Mouse (Mus musculus): Measurements from ENCODE around the gene Cd151. TPM values are rescaled to one million over a fixed set of nuclear protein-coding genes. Genes with fewer than 3 reads are reported as not detected.
A peak's percentile ranks its signal among the peaks of the same experiment; 100 is the strongest.
"Not testable (repeated sequence)": the region's sequence is repeated elsewhere in the genome, so short reads cannot be mapped to it uniquely, and the experiment has no call there.

The Cd151 gene
- polyA plus RNA-seq, 1 experiment from 2014 or later = 49.6 TPM

GRCm38 (mm10) chr7:141441460-141441859 lies 25.7 kb upstream of the Cd151 start:
- Histone ChIP-seq H3K4me3 (ENCODE audit: low read depth, low read length) (no peak overlapping the region), H3K4me1 (ENCODE audit: control insufficient read depth, insufficient read depth, low read length) (peaks cover 13% of the 10 kb centered on the region; the same call in 1 of the 2 replicates), H3K4me2 (ENCODE audit: low read depth, low read length) (no peak overlapping the region), H3K9me3 (ENCODE audit: control insufficient read depth, low read length) (no peaks in the 10 kb centered on the region), H3K9ac (replicated peaks; ENCODE audit: low read depth, low read length) (no peak overlapping the region), H3K36me3 (ENCODE audit: control insufficient read depth, insufficient read depth, low read length) (no peaks in the 10 kb centered on the region), H3K27me3 (ENCODE audit: control insufficient read depth, insufficient read depth, low read length) (no peaks in the 10 kb centered on the region), H3K27ac (ENCODE audit: low read depth, low read length) (no peak overlapping the region)
- no peak for ATAC-seq (ENCODE audit: low read depth)
- 96% methylated on average over 9 of the region's 9 CpGs for WGBS

- Histone ChIP-seq H3K36me3 (ENCODE audit: control insufficient read depth, insufficient read depth, low read length) (no peaks in the 10 kb centered on the region), H3K27me3 (ENCODE audit: control insufficient read depth, insufficient read depth, low read length) (no peaks in the 10 kb centered on the region), H3K4me2 (ENCODE audit: low read depth, low read length) (no peak overlapping the region), H3K27ac (ENCODE audit: low read depth, low read length) (no peak overlapping the region), H3K4me1 (ENCODE audit: control insufficient read depth, insufficient read depth, low read length) (peaks cover 9% of the 10 kb centered on the region; the same call in 1 of the 2 replicates), H3K9ac (replicated peaks; ENCODE audit: low read depth, low read length) (no peak overlapping the region), H3K4me3 (ENCODE audit: low read depth, low read length) (no peak overlapping the region), H3K9me3 (ENCODE audit: control insufficient read depth, low read length) (no peaks in the 10 kb centered on the region)
- no peak for ATAC-seq (ENCODE audit: low read depth)
- 94% methylated on average over 13 of the region's 13 CpGs for WGBS
Observed at GRCm38 (mm10) chr7:141442199-141442598, 25.0 kb upstream of the Cd151 start.

DNA sequence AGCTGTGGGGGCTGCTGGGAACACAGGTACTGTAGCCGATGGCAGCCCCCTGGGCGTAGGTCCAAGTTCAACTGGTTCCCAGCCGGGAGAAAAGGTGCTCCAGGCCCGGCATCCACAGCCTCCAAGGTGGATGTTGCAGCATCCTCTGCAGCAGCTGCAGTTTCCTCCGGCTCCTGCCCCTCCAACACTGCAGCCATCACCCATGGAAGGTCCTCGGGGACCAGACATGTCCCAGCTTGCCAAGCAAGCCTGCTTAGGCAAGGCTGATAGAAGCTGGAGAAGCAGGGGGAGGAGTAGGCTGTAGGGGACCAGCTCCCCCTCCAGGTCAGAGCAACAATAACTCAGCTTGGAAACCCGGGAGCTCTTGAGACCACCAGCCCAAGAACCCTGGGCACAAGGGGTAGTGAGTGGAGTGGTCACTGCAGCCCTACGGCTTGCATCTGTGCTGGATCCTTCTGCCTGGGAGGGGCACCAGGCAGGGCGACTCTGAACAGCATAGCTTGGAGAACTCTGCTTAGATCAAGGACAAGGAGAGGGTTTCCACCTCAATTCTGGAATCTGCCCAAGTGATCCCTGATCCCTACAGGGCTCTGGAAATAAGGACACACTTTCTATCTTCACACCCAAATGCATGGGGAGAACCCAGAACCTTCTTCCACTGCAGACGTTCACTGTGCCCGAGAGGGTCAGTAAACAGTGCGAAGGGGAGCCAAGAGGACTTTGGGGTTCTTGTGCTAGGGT lies 23.9 kb upstream of the Cd151 start:
- H3K36me3 ChIP-seq (ENCODE audit: control insufficient read depth, insufficient read depth, low read length) = no peaks in the 10 kb centered on the region
- peak overlapping the region; percentile 0; the same call in 1 of the 2 replicates for H3K9ac ChIP-seq (replicated peaks; ENCODE audit: low read depth, low read length)
- no peak for ATAC-seq (ENCODE audit: low read depth)
- peak overlapping the region; percentile 15 for H3K4me3 ChIP-seq (ENCODE audit: low read depth, low read length)
- no peaks in the 10 kb centered on the region for H3K9me3 ChIP-seq (ENCODE audit: control insufficient read depth, low read length)
- peak overlapping the region; percentile 51 for H3K4me2 ChIP-seq (ENCODE audit: low read depth, low read length)
- 31% methylated on average over 12 of the region's 12 CpGs for WGBS
- peaks cover 11% of the 10 kb centered on the region; the same call in 1 of the 2 replicates for H3K4me1 ChIP-seq (ENCODE audit: control insufficient read depth, insufficient read depth, low read length)
- no peaks in the 10 kb centered on the region for H3K27me3 ChIP-seq (ENCODE audit: control insufficient read depth, insufficient read depth, low read length)
- no peak overlapping the region for H3K27ac ChIP-seq (ENCODE audit: low read depth, low read length)

DNA sequence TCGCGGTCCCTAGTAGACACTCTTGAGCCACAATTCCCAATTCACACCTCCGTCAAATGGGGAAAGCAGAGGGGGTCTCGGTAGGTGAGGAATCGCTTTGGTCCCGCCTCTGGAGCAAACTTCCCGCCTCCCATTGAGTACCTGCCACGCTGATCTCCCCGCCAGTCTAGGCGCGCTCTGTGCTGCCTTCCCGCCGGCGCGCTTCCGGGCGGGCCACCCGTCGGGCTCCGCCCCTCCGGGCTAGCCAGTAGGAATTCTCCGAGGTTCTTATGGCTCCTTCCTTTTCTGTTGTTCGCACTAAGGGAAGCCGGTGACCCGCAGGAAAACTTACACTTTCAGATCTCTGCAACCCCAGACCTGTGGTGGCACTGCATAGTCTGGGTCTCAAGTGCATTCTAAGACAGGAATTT lies 23.4 kb upstream of the Cd151 start, which contains the start of gene Pidd1:
Gene Pidd1, minus strand, starts transcription at position 198 of the 410 bp plus-strand sequence.
- no peak for ATAC-seq (ENCODE audit: low read depth)
- H3K27me3 ChIP-seq (ENCODE audit: control insufficient read depth, insufficient read depth, low read length) = no peaks in the 10 kb centered on the region
- WGBS = 0% methylated on average over 25 of the region's 25 CpGs
- peaks cover 17% of the 10 kb centered on the region; the same call in 1 of the 2 replicates for H3K4me1 ChIP-seq (ENCODE audit: control insufficient read depth, insufficient read depth, low read length)
- peak within 1 kb of the TSS; percentile 15 for H3K4me3 ChIP-seq (ENCODE audit: low read depth, low read length)
- peaks cover 4% of the 10 kb centered on the region; the same call in 1 of the 2 replicates for H3K36me3 ChIP-seq (ENCODE audit: control insufficient read depth, insufficient read depth, low read length)
- H3K4me2 ChIP-seq (ENCODE audit: low read depth, low read length) = peak within 1 kb of the TSS; percentile 51
- peak within 1 kb of the TSS; percentile 0; the same call in 1 of the 2 replicates for H3K9ac ChIP-seq (replicated peaks; ENCODE audit: low read depth, low read length)
- H3K27ac ChIP-seq (ENCODE audit: low read depth, low read length) = no peak within 1 kb of the TSS
- H3K9me3 ChIP-seq (ENCODE audit: control insufficient read depth, low read length) = no peaks in the 10 kb centered on the region

DNA sequence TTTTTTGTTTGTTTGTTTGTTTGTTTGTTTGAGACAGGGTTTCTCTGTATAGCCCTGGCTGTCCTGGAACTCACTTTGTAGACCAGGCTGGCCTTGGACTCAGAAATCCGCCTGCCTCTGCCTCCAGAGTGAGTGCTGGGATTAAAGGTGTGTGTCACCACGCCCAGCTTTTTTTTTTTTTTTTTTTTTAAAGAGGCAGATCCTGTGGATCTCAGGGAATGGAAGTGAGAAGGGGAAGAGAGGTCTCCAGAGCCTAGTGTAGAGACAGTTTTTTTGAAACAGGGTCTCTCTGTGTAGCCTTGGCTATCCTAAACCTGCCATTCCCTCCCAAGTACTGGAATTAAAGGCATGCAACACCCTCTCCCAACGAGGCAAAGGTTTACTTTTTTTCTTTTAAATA lies 20.8 kb upstream of the Cd151 start:
- Histone ChIP-seq H3K4me1 (ENCODE audit: control insufficient read depth, insufficient read depth, low read length) (peaks cover 17% of the 10 kb centered on the region; the same call in 1 of the 2 replicates), H3K36me3 (ENCODE audit: control insufficient read depth, insufficient read depth, low read length) (peaks cover 12% of the 10 kb centered on the region; the same call in 1 of the 2 replicates), H3K4me2 (ENCODE audit: low read depth, low read length) (peak overlapping the region; percentile 83; the same call in 1 of the 2 replicates)
- ATAC-seq (ENCODE audit: low read depth); H3K4me3 ChIP-seq (ENCODE audit: low read depth, low read length); H3K9me3 ChIP-seq (ENCODE audit: control insufficient read depth, low read length); H3K9ac ChIP-seq (replicated peaks; ENCODE audit: low read depth, low read length); H3K27ac ChIP-seq (ENCODE audit: low read depth, low read length); H3K27me3 ChIP-seq (ENCODE audit: control insufficient read depth, insufficient read depth, low read length): not testable (repeated sequence)
- whole genome bisulfite sequencing = 94% methylated on average over 3 of the region's 3 CpGs

DNA sequence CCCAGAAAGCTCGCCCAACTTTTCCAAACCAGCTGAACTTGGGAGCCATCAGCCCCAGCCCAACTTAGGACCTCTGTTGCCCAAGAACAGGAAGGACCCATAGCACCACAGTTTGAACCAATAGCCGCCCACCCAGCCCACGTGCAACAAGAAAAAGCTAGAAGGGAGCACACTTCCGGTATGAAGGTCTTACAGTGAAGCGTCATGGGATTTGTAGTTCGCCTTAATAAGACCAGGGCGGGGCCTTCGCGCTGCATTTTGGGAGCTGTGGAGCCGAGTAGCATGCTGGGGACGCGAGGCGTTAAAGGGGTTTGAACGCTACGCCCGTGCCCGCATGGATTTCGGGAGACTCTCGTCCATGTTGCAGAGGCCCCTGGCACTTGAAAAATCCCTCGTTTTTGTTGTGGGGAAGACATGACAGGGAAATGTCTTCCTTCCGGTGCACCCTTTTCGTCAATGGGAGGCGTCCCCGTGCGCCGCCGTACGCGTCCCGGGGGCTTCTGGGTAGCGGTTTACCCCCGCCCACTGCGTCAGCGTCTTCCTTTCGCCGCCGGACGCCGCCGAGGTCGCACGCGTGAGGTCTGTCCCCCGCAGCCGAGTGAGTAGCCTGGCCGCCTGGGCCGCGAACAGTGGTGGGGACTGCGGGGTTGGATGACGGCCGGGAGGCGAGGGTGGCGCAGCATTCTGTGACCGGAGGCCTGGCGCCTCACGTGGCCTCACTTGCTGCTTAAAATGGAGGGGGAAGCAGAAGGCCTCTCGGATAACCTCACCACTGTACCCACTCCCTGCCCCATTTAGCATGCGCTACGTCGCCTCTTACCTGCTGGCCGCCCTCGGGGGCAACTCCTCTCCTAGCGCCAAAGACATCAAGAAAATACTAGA lies 19.8 kb upstream of the Cd151 start, which contains the start of gene Rplp2:
Gene Rplp2, plus strand, starts transcription at position 261 of the 882 bp plus-strand sequence.
- peak within 1 kb of the TSS; percentile 70 for H3K4me3 ChIP-seq (ENCODE audit: low read depth, low read length)
- H3K4me1 ChIP-seq (ENCODE audit: control insufficient read depth, insufficient read depth, low read length) = peaks cover 17% of the 10 kb centered on the region; the same call in 1 of the 2 replicates
- H3K4me2 ChIP-seq (ENCODE audit: low read depth, low read length) = peak within 1 kb of the TSS; percentile 83
- H3K9ac ChIP-seq (replicated peaks; ENCODE audit: low read depth, low read length) = peak within 1 kb of the TSS; percentile 83
- H3K27ac ChIP-seq (ENCODE audit: low read depth, low read length) = peak within 1 kb of the TSS; percentile 91
- H3K9me3 ChIP-seq (ENCODE audit: control insufficient read depth, low read length) = no peaks in the 10 kb centered on the region
- WGBS = under 1% methylated on average over 63 of the region's 63 CpGs
- no peaks in the 10 kb centered on the region for H3K27me3 ChIP-seq (ENCODE audit: control insufficient read depth, insufficient read depth, low read length)
- peaks cover 17% of the 10 kb centered on the region; the same call in 1 of the 2 replicates for H3K36me3 ChIP-seq (ENCODE audit: control insufficient read depth, insufficient read depth, low read length)
- peak; percentile 95 for ATAC-seq (ENCODE audit: low read depth)

DNA sequence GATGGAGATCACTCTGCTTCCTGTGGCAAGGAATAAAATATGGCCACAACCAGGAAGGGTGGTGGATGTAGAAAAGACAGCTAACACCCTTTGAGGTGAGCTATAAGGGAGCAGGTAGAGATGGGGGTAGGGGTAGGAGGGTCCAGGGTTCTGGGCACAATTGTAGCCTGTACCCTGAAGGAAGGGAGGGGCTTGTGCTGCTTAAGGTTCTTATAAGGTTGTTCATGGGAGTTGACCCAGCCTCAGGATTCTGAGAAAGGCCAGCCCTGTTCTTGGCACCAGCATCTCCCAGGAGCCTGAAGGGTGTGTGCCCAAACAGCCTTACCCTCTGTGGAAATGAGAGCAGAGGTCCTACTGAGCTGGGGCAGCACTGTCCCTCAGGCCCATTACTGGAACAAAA lies 15.3 kb upstream of the Cd151 start:
- ATAC-seq (ENCODE audit: low read depth) = no peak

GRCm38 (mm10) chr7:141453636-141454035 lies 13.6 kb upstream of the Cd151 start:
- WGBS = 81% methylated on average over 2 of the region's 2 CpGs
- peaks cover 15% of the 10 kb centered on the region; the same call in 1 of the 2 replicates for H3K36me3 ChIP-seq (ENCODE audit: control insufficient read depth, insufficient read depth, low read length)

More for the DNA sequence above, 15.3 kb upstream of the Cd151 start:
- Histone ChIP-seq H3K4me3 (ENCODE audit: low read depth, low read length) (no peak overlapping the region), H3K4me1 (ENCODE audit: control insufficient read depth, insufficient read depth, low read length) (peaks cover 18% of the 10 kb centered on the region), H3K9me3 (ENCODE audit: control insufficient read depth, low read length) (no peaks in the 10 kb centered on the region), H3K4me2 (ENCODE audit: low read depth, low read length) (no peak overlapping the region), H3K9ac (replicated peaks; ENCODE audit: low read depth, low read length) (no peak overlapping the region), H3K36me3 (ENCODE audit: control insufficient read depth, insufficient read depth, low read length) (peaks cover 17% of the 10 kb centered on the region; the same call in 1 of the 2 replicates), H3K27me3 (ENCODE audit: control insufficient read depth, insufficient read depth, low read length) (no peaks in the 10 kb centered on the region), H3K27ac (ENCODE audit: low read depth, low read length) (no peak overlapping the region)

More at GRCm38 (mm10) chr7:141453636-141454035, 13.6 kb upstream of the Cd151 start:
- no peaks in the 10 kb centered on the region for H3K27me3 ChIP-seq (ENCODE audit: control insufficient read depth, insufficient read depth, low read length)
- no peak overlapping the region for H3K27ac ChIP-seq (ENCODE audit: low read depth, low read length)
- no peak for ATAC-seq (ENCODE audit: low read depth)
- no peaks in the 10 kb centered on the region for H3K9me3 ChIP-seq (ENCODE audit: control insufficient read depth, low read length)
- no peak overlapping the region for H3K4me2 ChIP-seq (ENCODE audit: low read depth, low read length)
- no peak overlapping the region for H3K4me3 ChIP-seq (ENCODE audit: low read depth, low read length)
- peaks cover 12% of the 10 kb centered on the region for H3K4me1 ChIP-seq (ENCODE audit: control insufficient read depth, insufficient read depth, low read length)
- H3K9ac ChIP-seq (replicated peaks; ENCODE audit: low read depth, low read length) = no peak overlapping the region

All from neural tube, embryonic 14.5 days (tissue).